Mouse (Mus musculus): ENCODE measurements at regions not wholly inside any gene's neighbourhood (a gene's known extent, or its start where the extent isn't known, plus 50 kb on each side); places are given as distances from the start of the nearest gene placed in this dataset.
"Not testable (repeated sequence)": the region's sequence is repeated elsewhere in the genome, so short reads cannot be mapped to it uniquely, and the experiment has no call there.

GRCm38 (mm10) chr10:117475086-117475945 lies 95.5 kb upstream of the Cpsf6 start:
- no peak for DNase-seq (ENCODE audit: low spot score)

DNA sequence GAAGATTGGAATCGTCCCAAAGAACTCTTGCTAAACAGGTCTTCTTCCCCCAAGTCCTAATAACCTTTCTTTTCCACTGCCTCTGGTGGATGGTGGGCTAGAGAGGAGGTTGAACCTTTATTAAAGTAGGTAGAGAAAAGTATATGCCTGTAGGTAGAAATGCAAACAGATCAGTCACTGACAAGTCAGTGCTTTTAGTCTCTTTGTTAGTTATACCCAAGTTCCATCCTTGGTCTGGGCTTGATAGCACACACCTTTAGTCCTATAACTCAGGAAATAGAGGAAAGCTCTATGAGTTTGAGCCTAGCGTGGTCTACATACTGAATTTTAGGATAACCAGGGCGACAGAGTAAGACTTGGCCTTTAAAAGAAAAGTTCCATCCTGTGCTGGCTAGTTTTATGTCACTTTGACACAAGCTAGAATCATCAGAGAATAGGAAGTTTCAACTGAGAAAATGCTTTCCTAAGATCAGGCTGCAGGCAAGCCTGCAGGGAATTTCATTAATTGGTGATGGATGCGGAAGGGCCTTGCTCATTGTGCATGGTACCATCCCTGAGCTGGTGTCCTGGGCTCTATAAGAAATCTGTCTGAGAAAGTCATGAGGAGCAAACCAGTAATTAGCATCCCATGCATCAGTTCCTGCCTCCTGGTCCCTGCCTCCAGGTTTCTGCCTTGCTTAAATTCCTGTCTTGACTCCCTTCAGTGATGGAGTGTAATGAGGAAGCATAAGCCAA lies 94.7 kb upstream of the Cpsf6 start:
- no peak for DNase-seq (ENCODE audit: low spot score)

- DNase-seq (ENCODE audit: low spot score), result no peak
Observed at GRCm38 (mm10) chr10:117473471-117473870, 93.7 kb upstream of the Cpsf6 start.

DNA sequence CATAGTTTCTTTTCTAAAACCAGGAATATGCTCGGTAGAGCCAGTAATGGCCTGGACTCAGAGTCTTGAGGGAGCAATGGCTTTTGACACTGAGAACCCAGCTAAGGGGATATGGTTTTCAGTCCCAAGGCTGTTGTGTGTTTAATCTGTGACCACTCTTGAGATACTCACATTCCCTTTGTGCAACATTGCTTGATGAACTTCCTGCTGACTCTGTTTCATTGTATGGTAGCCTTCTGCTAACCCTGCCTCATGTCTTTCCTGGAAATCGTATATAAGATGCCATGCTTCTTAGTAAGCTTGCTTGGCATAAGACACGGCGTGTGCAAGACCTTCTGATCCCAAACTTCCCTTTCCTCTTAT lies 92.7 kb upstream of the Cpsf6 start:
- DNase-seq (ENCODE audit: low spot score), result no peak

- DNase-seq (ENCODE audit: low spot score), result no peak
Observed at GRCm38 (mm10) chr10:117471818-117472567, 92.2 kb upstream of the Cpsf6 start.

DNA sequence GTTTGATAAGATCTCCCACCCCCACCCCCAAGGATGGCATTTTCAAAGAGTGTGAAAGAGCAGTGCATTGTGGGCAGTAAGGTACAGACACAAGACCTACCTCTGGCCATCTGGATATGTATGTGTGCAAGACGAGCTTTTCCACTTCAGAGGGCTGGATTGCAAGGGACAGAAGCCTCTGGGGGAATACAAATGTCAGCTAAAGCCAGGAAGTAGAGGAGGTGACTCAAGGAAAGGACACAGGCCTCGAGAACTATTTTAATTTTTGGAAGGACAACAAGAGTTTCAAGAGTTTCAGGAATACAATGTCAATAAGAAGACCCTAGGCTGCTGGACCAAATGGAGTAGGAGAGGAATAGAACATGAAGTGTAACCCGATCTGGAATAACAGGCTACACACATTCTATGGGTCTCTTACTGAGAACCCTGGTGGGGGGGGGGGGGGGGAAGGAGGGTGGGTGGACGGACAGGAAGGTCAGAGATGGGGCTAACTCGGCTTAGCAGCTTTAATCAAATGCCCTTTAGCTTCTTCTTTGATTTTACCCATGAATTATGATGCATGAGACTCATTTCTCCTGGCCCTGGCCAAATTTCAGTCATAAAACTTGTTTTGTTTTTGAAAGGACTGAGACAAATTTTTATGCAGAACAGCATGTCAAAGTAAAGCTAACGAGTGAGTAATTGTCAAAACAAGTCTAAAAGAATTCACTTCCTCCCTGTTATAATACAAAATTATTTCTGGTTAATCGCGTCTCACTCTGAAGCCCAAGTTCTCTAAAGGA lies 91.4 kb upstream of the Cpsf6 start:
- no peak for DNase-seq (ENCODE audit: low spot score)

GRCm38 (mm10) chr10:117470481-117470880 lies 90.7 kb upstream of the Cpsf6 start:
- no peak for DNase-seq (ENCODE audit: low spot score)

DNA sequence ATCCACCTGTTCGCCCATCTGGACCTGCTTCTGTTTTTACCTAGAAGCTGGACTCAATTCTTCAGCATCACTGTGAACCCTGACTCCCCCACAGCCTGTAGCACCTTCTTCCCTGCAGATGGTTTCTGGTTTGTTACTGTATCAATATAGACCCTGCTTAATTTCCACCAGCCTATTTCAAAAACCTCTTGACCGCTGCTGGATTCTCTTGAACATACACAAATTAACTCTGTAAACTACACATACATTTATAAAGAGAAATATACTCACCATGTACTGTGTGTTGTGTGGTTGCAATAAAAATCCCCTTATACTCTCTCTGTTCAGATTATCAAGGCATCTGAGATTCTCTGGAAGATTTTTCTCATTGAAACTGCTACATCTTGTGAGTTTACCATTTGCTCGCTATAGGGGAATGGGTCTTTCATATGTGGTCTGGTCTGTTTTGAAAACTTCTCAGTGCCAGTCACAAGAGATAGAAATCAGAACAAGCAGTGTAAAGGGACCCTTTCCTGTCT lies 89.8 kb upstream of the Cpsf6 start:
- no peak for DNase-seq (ENCODE audit: low spot score)

DNA sequence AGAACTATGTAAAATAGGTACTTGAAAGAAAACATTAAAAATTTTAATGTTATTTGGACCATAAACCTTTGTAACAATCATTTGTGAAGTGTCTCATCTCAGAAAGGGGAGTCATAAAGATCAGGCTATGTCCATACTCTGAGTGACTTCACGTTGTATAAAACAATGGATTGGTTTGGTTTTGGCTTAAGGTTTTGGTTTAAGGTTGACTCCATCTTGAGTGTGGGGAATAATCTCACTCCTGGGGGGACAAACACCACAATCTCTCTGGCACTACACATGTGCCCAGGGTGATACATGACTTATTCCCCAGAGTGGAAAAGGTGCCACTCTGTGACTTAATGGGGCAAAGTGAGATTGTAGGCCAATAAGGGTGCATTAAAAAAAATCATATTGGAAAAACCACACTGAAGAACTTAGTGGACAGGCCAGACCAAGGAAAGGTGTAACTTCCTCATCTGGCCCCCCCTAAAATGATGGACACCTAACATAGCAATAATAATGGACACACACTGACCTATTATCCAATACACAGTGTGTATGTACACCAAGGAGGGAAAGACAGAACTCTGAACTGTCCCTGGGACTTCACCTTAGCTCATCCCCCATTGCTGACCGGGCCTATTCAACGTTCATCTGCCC lies 89.2 kb upstream of the Cpsf6 start:
- no peak for DNase-seq (ENCODE audit: low spot score)

- no peak for DNase-seq (ENCODE audit: low spot score)
Observed at GRCm38 (mm10) chr10:117468381-117468780, 88.6 kb upstream of the Cpsf6 start.

GRCm38 (mm10) chr10:117467161-117467560 lies 87.3 kb upstream of the Cpsf6 start:
- DNase-seq (ENCODE audit: low spot score), result no peak

- no peak for DNase-seq (ENCODE audit: low spot score)
Observed at GRCm38 (mm10) chr10:117466391-117466790, 86.6 kb upstream of the Cpsf6 start.

DNA sequence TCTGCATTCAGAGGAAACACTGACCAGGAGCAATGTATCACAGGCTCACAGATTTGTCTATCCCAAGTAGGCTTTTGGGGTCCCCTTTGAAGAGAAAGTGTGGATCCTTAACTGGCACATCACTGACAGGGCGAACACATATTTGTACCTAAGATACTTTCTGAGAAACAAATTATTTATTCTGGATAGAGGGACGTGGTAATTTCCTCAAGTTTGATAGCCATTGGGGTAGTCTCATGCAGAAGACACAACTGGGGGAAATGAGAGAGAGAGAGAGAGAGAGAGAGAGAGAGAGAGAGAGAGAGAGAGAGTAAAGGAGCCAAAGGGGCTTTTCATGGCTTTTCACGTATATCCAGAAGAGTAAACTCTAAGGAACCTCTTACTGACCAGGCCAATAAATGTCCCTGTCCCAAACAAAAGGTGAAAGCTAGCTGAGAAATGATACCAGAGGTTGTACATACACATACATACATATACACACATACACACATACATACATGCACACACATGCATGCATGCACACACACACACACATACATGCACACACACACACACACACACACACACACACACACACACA lies 85.9 kb upstream of the Cpsf6 start:
- DNase-seq (ENCODE audit: low spot score), result no peak

- DNase-seq (ENCODE audit: low spot score), result no peak
Observed at GRCm38 (mm10) chr10:117465058-117465660, 85.3 kb upstream of the Cpsf6 start.

DNA sequence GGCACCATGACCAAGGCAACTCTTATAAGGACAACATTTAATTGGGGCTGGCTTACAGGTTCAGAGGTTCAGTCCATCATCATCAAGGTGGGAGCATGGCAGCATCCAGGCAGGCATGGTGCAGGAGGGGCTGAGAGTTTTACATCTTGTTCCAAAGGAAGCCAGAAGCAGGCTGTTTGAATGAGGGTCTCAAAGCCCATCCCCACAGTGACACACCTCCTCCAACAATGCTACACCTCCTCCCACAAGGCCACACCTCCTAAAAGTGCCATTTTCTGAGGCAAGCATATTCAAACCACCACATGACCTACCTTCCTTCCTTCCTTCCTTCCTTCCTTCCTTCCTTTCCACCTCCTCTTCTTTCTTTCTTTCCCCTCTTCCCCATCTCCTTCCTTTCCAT lies 84.5 kb upstream of the Cpsf6 start:
- not testable (repeated sequence) for DNase-seq (ENCODE audit: low spot score)

DNA sequence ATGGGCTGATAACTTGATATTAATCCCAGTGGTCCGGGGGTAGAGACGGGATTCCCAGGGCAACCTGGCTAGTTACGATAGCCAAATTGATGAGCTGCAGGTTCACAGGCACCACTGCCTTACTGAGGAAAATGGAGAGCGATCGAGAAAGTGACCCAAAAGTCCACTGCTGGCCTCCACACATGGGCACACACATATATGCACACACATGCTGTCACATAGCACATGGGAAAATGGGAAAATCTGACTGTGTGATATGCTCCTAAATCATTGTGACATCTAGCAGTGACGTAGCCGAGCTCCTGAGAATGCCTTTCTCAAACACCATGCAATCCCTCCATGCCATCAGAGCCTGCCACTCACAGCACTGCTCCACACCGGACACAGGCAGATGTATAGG lies 83.8 kb upstream of the Cpsf6 start:
- no peak for DNase-seq (ENCODE audit: low spot score)

GRCm38 (mm10) chr10:117462921-117463320 lies 83.1 kb upstream of the Cpsf6 start:
- DNase-seq (ENCODE audit: low spot score), result no peak

GRCm38 (mm10) chr10:117461791-117462516 lies 82.1 kb upstream of the Cpsf6 start:
- no peak for DNase-seq (ENCODE audit: low spot score)

DNA sequence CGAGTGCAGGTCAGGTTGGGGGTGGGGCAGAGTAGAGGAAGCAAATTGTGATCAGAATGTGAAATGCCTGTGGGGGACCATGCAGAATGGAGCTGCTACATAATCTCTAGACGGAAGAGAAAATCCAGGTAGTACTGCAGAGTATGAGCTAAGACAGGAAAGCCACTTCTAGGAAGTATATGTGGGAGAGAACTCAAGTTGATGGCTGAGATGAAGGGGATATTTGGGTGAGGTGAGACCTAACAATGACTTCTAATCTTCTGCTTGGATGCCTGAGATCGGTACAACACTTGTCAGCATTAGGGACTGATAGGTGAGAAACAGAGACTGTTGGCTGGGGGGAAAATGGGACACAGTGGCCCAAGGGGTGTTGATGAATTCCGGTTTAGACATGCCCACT lies 81.4 kb upstream of the Cpsf6 start:
- DNase-seq (ENCODE audit: low spot score), result no peak

- DNase-seq (ENCODE audit: low spot score), result no peak
Observed at GRCm38 (mm10) chr10:117460366-117460730, 80.5 kb upstream of the Cpsf6 start.
